Mouse (Mus musculus) bone marrow macrophage, adult 2 months (primary cell): Measurements from ENCODE around the gene Nol3.

Experiments
- CTCF ChIP-seq: IDR thresholded peaks from 2 replicates; pipeline ENCODE4 v1.5.1; 2012; ENCODE audit warnings: low read depth, mild to moderate bottlenecking, low read length, moderate library complexity
- POLR2A ChIP-seq: IDR thresholded peaks from 2 replicates; pipeline ENCODE4 v1.6.1; 2012; ENCODE audit warnings: mild to moderate bottlenecking, low read depth, low read length, borderline replicate concordance

- TF ChIP-seq CTCF (no peak), POLR2A (no peak)
Measured at GRCm38 (mm10) chr8:105306146-105306691, 30.3 kb downstream of the Nol3 start.
